Mouse (Mus musculus): ENCODE data around the gene St3gal3. TPM values are rescaled to one million over a fixed set of nuclear protein-coding genes. Genes with fewer than 3 reads are reported as not detected.

St3gal3 gene
- total and polyA plus RNA-seq, 3 experiments = 16.4 to 23.3 TPM; not detected in 1

- DNase-seq (ENCODE audit: low read depth, low spot score) = no peak
- peaks cover 0 to 27% of the 10 kb centered on the region in 2 experiments; a peak in 2 of 4 replicates for H3K36me3 ChIP-seq (ENCODE audit: control insufficient read depth in 1 of 2, insufficient read depth in 2 of 2, low read length in 2 of 2)
- H3K27ac ChIP-seq (ENCODE audit: control insufficient read depth, low read depth, low read length) = no peak overlapping the region
- H3K79me2 ChIP-seq (ENCODE audit: control insufficient read depth, insufficient read depth, low read length, poor library complexity) = peaks cover 41% of the 10 kb centered on the region
- H3K4me1 ChIP-seq (ENCODE audit: control insufficient read depth in 1 of 2, insufficient read depth in 2 of 2, low read length in 2 of 2) = peaks cover 6 to 26% of the 10 kb centered on the region in 2 experiments; a peak in 3 of 4 replicates
- H3K9me3 ChIP-seq (replicated peaks; ENCODE audit: insufficient read depth, low read length) = no peaks in the 10 kb centered on the region
- no peak for TF ChIP-seq SMC3 (IDR thresholded peaks at IDR 0.05; ENCODE audit: low read depth, low read length)
- no peak for TF ChIP-seq TCF12 (IDR thresholded peaks at IDR 0.05; ENCODE audit: low read depth, low read length)
- TF ChIP-seq ZMIZ1 (IDR thresholded peaks at IDR 0.05; ENCODE audit: low read depth, low read length) = no peak
- TF ChIP-seq GABPA (IDR thresholded peaks at IDR 0.05; ENCODE audit: low read depth, low read length) = no peak
- TF ChIP-seq RAD21 (IDR thresholded peaks at IDR 0.05; ENCODE audit: low read depth, low read length) = no peak
- no peak for TF ChIP-seq MEF2A (IDR thresholded peaks at IDR 0.05; ENCODE audit: extremely low read depth, insufficient replicate concordance, low read depth, low read length, poor library complexity, severe bottlenecking)
- TF ChIP-seq CHD2 (IDR thresholded peaks at IDR 0.05; ENCODE audit: low read length) = no peak
- no peak for TF ChIP-seq TAL1 (IDR thresholded peaks at IDR 0.05; ENCODE audit: low read length)
- H3K9ac ChIP-seq (ENCODE audit: control insufficient read depth, low read depth, low read length, poor library complexity, severe bottlenecking) = no peak overlapping the region
- no peaks in the 10 kb centered on the region for H3K27me3 ChIP-seq (ENCODE audit: control insufficient read depth in 1 of 2, insufficient read depth in 2 of 2, low read length in 2 of 2)
- H3K4me3 ChIP-seq (ENCODE audit: control insufficient read depth in 1 of 2, insufficient read depth in 1 of 2, low read depth in 2 of 2, low read length in 2 of 2) = no peak overlapping the region
These were observed 221.9 kb downstream of the St3gal3 start for GRCm38 (mm10) chr4:117912685-117913273.

- Histone ChIP-seq H3K9me3 (replicated peaks; ENCODE audit: insufficient read depth, low read length) (no peaks in the 10 kb centered on the region), H3K36me3 (ENCODE audit: control insufficient read depth in 1 of 2, insufficient read depth in 2 of 2, low read length in 2 of 2) (peaks cover 0 to 21% of the 10 kb centered on the region in 2 experiments; a peak in 2 of 4 replicates), H3K4me3 (ENCODE audit: control insufficient read depth in 1 of 2, insufficient read depth in 1 of 2, low read depth in 2 of 2, low read length in 2 of 2) (no peak overlapping the region), H3K27ac (ENCODE audit: control insufficient read depth, low read depth, low read length) (no peak overlapping the region), H3K4me1 (ENCODE audit: control insufficient read depth in 1 of 2, insufficient read depth in 2 of 2, low read length in 2 of 2) (peaks cover 3 to 20% of the 10 kb centered on the region in 2 experiments; a peak in 3 of 4 replicates), H3K9ac (ENCODE audit: control insufficient read depth, low read depth, low read length, poor library complexity, severe bottlenecking) (no peak overlapping the region), H3K27me3 (ENCODE audit: control insufficient read depth in 1 of 2, insufficient read depth in 2 of 2, low read length in 2 of 2) (no peaks in the 10 kb centered on the region), H3K79me2 (ENCODE audit: control insufficient read depth, insufficient read depth, low read length, poor library complexity) (peaks cover 41% of the 10 kb centered on the region)
- no peak for TF ChIP-seq EP300 (IDR thresholded peaks at IDR 0.05; ENCODE audit: low read depth in 1 of 2, low read length in 2 of 2)
- no peak for TF ChIP-seq TBP (IDR thresholded peaks at IDR 0.05; ENCODE audit: low read depth, low read length)
- no peak for TF ChIP-seq UBTF (IDR thresholded peaks at IDR 0.05; ENCODE audit: borderline replicate concordance, insufficient read depth, low read depth, low read length)
- no peak for TF ChIP-seq ZKSCAN1 (IDR thresholded peaks at IDR 0.05; ENCODE audit: low read depth, low read length)
- no peak for TF ChIP-seq USF1 (IDR thresholded peaks at IDR 0.05; ENCODE audit: low read depth, low read length)
- no peak for TF ChIP-seq TCF12 (IDR thresholded peaks at IDR 0.05; ENCODE audit: low read depth, low read length)
- TF ChIP-seq POLR2AphosphoS2 (IDR thresholded peaks at IDR 0.05; ENCODE audit: low read length) = no peak
- TF ChIP-seq ZNF384 (IDR thresholded peaks at IDR 0.05; ENCODE audit: low read depth, low read length) = no peak
- no peak for TF ChIP-seq ZC3H11A (IDR thresholded peaks at IDR 0.05; ENCODE audit: low read depth, low read length)
- no peak for DNase-seq (ENCODE audit: low read depth, low spot score)
These were observed 222.6 kb downstream of the St3gal3 start for GRCm38 (mm10) chr4:117912131-117912561.
